26 mouse cellular contexts compared by ENCODE assay signal in the genomic region with DNA sequence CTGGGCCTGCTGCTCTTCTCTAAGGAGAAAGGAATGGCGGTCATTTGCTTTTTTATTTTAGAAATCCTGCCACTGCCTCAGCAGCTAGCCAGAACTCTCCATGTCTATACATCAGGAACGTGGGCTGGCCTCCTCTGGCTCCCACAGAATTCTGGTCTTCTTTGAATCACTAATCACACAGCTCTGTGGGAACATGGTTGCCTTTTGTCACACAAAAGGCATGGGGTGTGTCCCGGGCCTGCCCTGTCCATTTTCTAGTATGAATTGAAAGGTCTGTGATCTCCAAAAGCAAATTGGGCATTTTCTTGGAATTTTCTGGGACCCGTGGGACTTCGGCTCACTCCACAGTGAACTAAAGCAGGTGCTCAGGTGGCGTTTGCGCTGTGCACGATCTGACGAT.
DNase-seq lines count a peak whose midpoint lies in the region; ATAC-seq and TF ChIP-seq lines count a peak whose summit lies in the region.
"Had no signal": no experiment of that assay in that cellular context is flagged by ENCODE, and none has a peak within 500 bp of the region (broad histone marks: within the 10 kb centered on the region; RNA-seq: fewer than 3 reads in every experiment).

No protein-coding gene starts in this region.

- TF ChIP-seq EP300 in liver, postnatal 0 days (IDR thresholded peaks at IDR 0.05; ENCODE audit: low read depth) = no peak

- H3K9me3 ChIP-seq in heart, embryonic 10.5 days = no peaks in the 10 kb centered on the region
- no peaks in the 10 kb centered on the region for H3K9me3 ChIP-seq in liver, postnatal 0 days (ENCODE audit: low read length)
- no peaks in the 10 kb centered on the region for H3K9me3 ChIP-seq in liver, embryonic 11.5 days (ENCODE audit: control insufficient read depth, low read length)
- H3K9me3 ChIP-seq: embryonic facial prominence, embryonic 13.5 days; forebrain, embryonic 13.5 days; hindbrain, embryonic 13.5 days; kidney, embryonic 15.5 days; limb, embryonic 10.5 days; limb, embryonic 15.5 days had no signal

- TF ChIP-seq CTCF in liver, postnatal 0 days (IDR thresholded peaks at IDR 0.05; ENCODE audit: low read depth) = no peak

- H3K27ac ChIP-seq in heart, embryonic 10.5 days = no peak overlapping the region
- H3K27ac ChIP-seq in liver, postnatal 0 days (ENCODE audit: low read depth) = no peak overlapping the region
- H3K27ac ChIP-seq in liver, embryonic 11.5 days (ENCODE audit: low read depth, low read length) = no peak overlapping the region
- H3K27ac ChIP-seq: embryonic facial prominence, embryonic 13.5 days; forebrain, embryonic 13.5 days; hindbrain, embryonic 13.5 days; kidney, embryonic 15.5 days; limb, embryonic 10.5 days; limb, embryonic 15.5 days; liver, embryonic 14.5 days had no signal

- no peak for ATAC-seq in liver, postnatal 0 days
- ATAC-seq in liver, embryonic 11.5 days (replicated peaks; ENCODE audit: low FRiP score) = no peak

- no peak overlapping the region for H3K9ac ChIP-seq in liver, postnatal 0 days (replicated peaks)
- H3K9ac ChIP-seq in liver, embryonic 11.5 days (ENCODE audit: low read depth, low read length) = no peak overlapping the region
- H3K9ac ChIP-seq: embryonic facial prominence, embryonic 13.5 days; forebrain, embryonic 13.5 days; hindbrain, embryonic 13.5 days; kidney, embryonic 15.5 days; limb, embryonic 15.5 days; liver, embryonic 14.5 days; lung, embryonic 14.5 days had no signal

- H3K4me3 ChIP-seq in heart, embryonic 10.5 days = no peak overlapping the region
- H3K4me3 ChIP-seq in liver, postnatal 0 days (ENCODE audit: low read depth, low read length) = no peak overlapping the region
- H3K4me3 ChIP-seq in liver, embryonic 11.5 days (ENCODE audit: low read depth, low read length) = no peak overlapping the region
- H3K4me3 ChIP-seq: embryonic facial prominence, embryonic 13.5 days; forebrain, embryonic 13.5 days; hindbrain, embryonic 13.5 days; kidney, embryonic 15.5 days; limb, embryonic 10.5 days; limb, embryonic 15.5 days had no signal

- H3K36me3 ChIP-seq in heart, embryonic 10.5 days = no peaks in the 10 kb centered on the region
- H3K36me3 ChIP-seq in liver, postnatal 0 days (replicated peaks; ENCODE audit: insufficient read depth, low read length) = peaks cover 38% of the 10 kb centered on the region
- H3K36me3 ChIP-seq in liver, embryonic 11.5 days (ENCODE audit: control insufficient read depth, insufficient read depth, low read length) = peaks cover 3% of the 10 kb centered on the region; the same call in 1 of the 2 replicates
- H3K36me3 ChIP-seq: limb, embryonic 10.5 days had no signal

- H3K4me1 ChIP-seq in heart, embryonic 10.5 days = peaks cover 19% of the 10 kb centered on the region
- peaks cover 11% of the 10 kb centered on the region for H3K4me1 ChIP-seq in liver, postnatal 0 days (ENCODE audit: insufficient read depth)
- H3K4me1 ChIP-seq in liver, embryonic 11.5 days (replicated peaks; ENCODE audit: control insufficient read depth, insufficient read depth, low read length) = no peaks in the 10 kb centered on the region
- H3K4me1 ChIP-seq: embryonic facial prominence, embryonic 13.5 days had no signal

- H3K27me3 ChIP-seq in heart, embryonic 10.5 days (ENCODE audit: insufficient read depth, poor library complexity, severe bottlenecking) = no peaks in the 10 kb centered on the region
- H3K27me3 ChIP-seq in liver, postnatal 0 days (ENCODE audit: insufficient read depth, low read length) = no peaks in the 10 kb centered on the region
- no peaks in the 10 kb centered on the region for H3K27me3 ChIP-seq in liver, embryonic 11.5 days (replicated peaks; ENCODE audit: control insufficient read depth, insufficient read depth, low read length)
- H3K27me3 ChIP-seq: embryonic facial prominence, embryonic 13.5 days; forebrain, embryonic 13.5 days; hindbrain, embryonic 13.5 days; kidney, embryonic 15.5 days; limb, embryonic 15.5 days had no signal

- no peak overlapping the region for H3K4me2 ChIP-seq in liver, postnatal 0 days (ENCODE audit: low read depth, low read length)
- no peak overlapping the region for H3K4me2 ChIP-seq in liver, embryonic 11.5 days
- H3K4me2 ChIP-seq: embryonic facial prominence, embryonic 13.5 days; forebrain, embryonic 13.5 days; heart, embryonic 11.5 days; hindbrain, embryonic 13.5 days; kidney, embryonic 15.5 days; limb, embryonic 15.5 days; lung, embryonic 14.5 days had no signal

- 83% methylated on average over 9 of the region's 9 CpGs for WGBS in heart, embryonic 10.5 days
- 86% methylated on average over 9 of the region's 9 CpGs for WGBS in liver, postnatal 0 days (ENCODE audit: insufficient replicate concordance)
- 91% methylated on average over 9 of the region's 9 CpGs for WGBS in liver, embryonic 11.5 days

- peak; percentile 65 for DNase-seq in heart, embryonic 10.5 days (ENCODE audit: low spot score)
- DNase-seq in heart, adult 9 months (ENCODE audit: low spot score in 2 of 2) = no peak
- peak; percentile 8 for DNase-seq in liver, postnatal 0 days
- DNase-seq in liver, embryonic 11.5 days (ENCODE audit: low spot score) = no peak
- DNase-seq in ES-CJ7 (ENCODE audit: low read depth, low spot score) (peak; percentile 13), R1 (ENCODE audit: low read depth, low spot score) (peak; percentile 45)
- no peak for DNase-seq in Muller cell, postnatal 12 days (ENCODE audit: inconsistent ontology term)
- DNase-seq: adrenal gland, postnatal 14 days; B cell, adult 2 months; cerebellum, adult 11-12 months; cerebellum, postnatal 10 days; gastrocnemius, postnatal 10 days; heart, postnatal 36 days; kidney, adult 18-20 months; lung, embryonic 14.5 days; lung, postnatal 14 days; spleen, adult 18-20 months; thymus, postnatal 4 days had no signal

Comparison
In these comparisons a context has a peak if more than half of its experiments do, and no peak if none do; other contexts are left out.
1. DNase-seq: peak in heart, embryonic 10.5 days (single experiment), liver, postnatal 0 days (single experiment), ES-CJ7 (single experiment) and R1 (single experiment); none in heart, adult 9 months (0 of 2), liver, embryonic 11.5 days (single experiment) and Muller cell, postnatal 12 days (single experiment).